Comparison of ENCODE assay signal across 9 mouse cellular contexts in genomic region chr6:31518338-31518698, GRCm38 (mm10). TPM values are rescaled to one million over a fixed set of nuclear protein-coding genes. Genes with fewer than 3 reads are reported as not detected.
A peak's percentile ranks its signal among the peaks of the same experiment; 100 is the strongest.
DNase-seq lines count a peak whose midpoint lies in the region; ATAC-seq and TF ChIP-seq lines count a peak whose summit lies in the region.
"Had no signal": no experiment of that assay in that cellular context is flagged by ENCODE, and none has a peak within 500 bp of the region (broad histone marks: within the 10 kb centered on the region; RNA-seq: fewer than 3 reads in every experiment).

No protein-coding gene starts in this region.

- no peaks in the 10 kb centered on the region for H3K27me3 ChIP-seq in liver, adult 2 months (ENCODE audit: control insufficient read depth, insufficient read depth, low read length)
- H3K27me3 ChIP-seq in liver, embryonic 13.5 days: no peaks in the 10 kb centered on the region
- H3K27me3 ChIP-seq in stomach, embryonic 16.5 days (ENCODE audit: control insufficient read depth, insufficient read depth, low read length): no peaks in the 10 kb centered on the region
- H3K27me3 ChIP-seq in limb, embryonic 10.5 days (ENCODE audit: low read depth, poor library complexity, severe bottlenecking): no peaks in the 10 kb centered on the region

- no peaks in the 10 kb centered on the region for H3K79me2 ChIP-seq in liver, adult 2 months (ENCODE audit: control insufficient read depth, insufficient read depth, low read length)

- H3K27ac ChIP-seq in liver, adult 2 months (replicated peaks; ENCODE audit: insufficient read depth, low read depth, low read length): peak overlapping the region; percentile 71
- peak overlapping the region; percentile 75 for H3K27ac ChIP-seq in liver, embryonic 13.5 days
- 0 out of 2 replicates have a peak overlapping the region, but pooled peaks have one; percentile 40 for H3K27ac ChIP-seq in stomach, embryonic 16.5 days (ENCODE audit: low read length)
- no peak overlapping the region for H3K27ac ChIP-seq in limb, embryonic 10.5 days

- peaks cover 16% of the 10 kb centered on the region for H3K4me1 ChIP-seq in liver, adult 2 months (ENCODE audit: control insufficient read depth, insufficient read depth, low read length)
- peaks cover 41% of the 10 kb centered on the region for H3K4me1 ChIP-seq in liver, embryonic 13.5 days (replicated peaks)
- peaks cover 10% of the 10 kb centered on the region for H3K4me1 ChIP-seq in stomach, embryonic 16.5 days (ENCODE audit: control insufficient read depth, insufficient read depth, low read length)
- peaks cover 14% of the 10 kb centered on the region for H3K4me1 ChIP-seq in limb, embryonic 10.5 days

- no peak for ATAC-seq in liver, embryonic 13.5 days (ENCODE audit: low read depth)
- ATAC-seq in stomach, embryonic 16.5 days (ENCODE audit: insufficient read depth, low FRiP score): peak; percentile 33; the same call in 1 of the 2 replicates
- ATAC-seq in inflammation-experienced regulatory T-cells, adult 6 months: no peak
- ATAC-seq: activated CD4-positive, CD25-positive, alpha-beta regulatory T cell, adult 4 months had no signal

- no peak for TF ChIP-seq POLR2A in liver, adult 2 months (IDR thresholded peaks at IDR 0.05; ENCODE audit: extremely low read depth, insufficient read depth, low read length)

- TF ChIP-seq CTCF in liver, adult 2 months (IDR thresholded peaks at IDR 0.05; ENCODE audit: low read depth, low read length): no peak

- no peaks in the 10 kb centered on the region for H3K9me3 ChIP-seq in liver, embryonic 13.5 days (replicated peaks)
- H3K9me3 ChIP-seq in stomach, embryonic 16.5 days (replicated peaks; ENCODE audit: control insufficient read depth, low read length): no peaks in the 10 kb centered on the region
- no peaks in the 10 kb centered on the region for H3K9me3 ChIP-seq in limb, embryonic 10.5 days (replicated peaks)

- peaks cover 6% of the 10 kb centered on the region for H3K36me3 ChIP-seq in liver, adult 2 months (ENCODE audit: control insufficient read depth, insufficient read depth, low read length)
- H3K36me3 ChIP-seq in liver, embryonic 13.5 days: peaks cover 29% of the 10 kb centered on the region
- no peaks in the 10 kb centered on the region for H3K36me3 ChIP-seq in stomach, embryonic 16.5 days (ENCODE audit: control insufficient read depth, insufficient read depth, low read length)
- H3K36me3 ChIP-seq in limb, embryonic 10.5 days: peaks cover 4% of the 10 kb centered on the region; the same call in 1 of the 2 replicates

- H3K9ac ChIP-seq in liver, adult 2 months (ENCODE audit: low read depth, low read length): 0 out of 2 replicates have a peak overlapping the region, but pooled peaks have one; percentile 15
- H3K9ac ChIP-seq in liver, embryonic 13.5 days: 0 out of 2 replicates have a peak overlapping the region, but pooled peaks have one; percentile 18
- H3K9ac ChIP-seq in stomach, embryonic 16.5 days (ENCODE audit: low read length): no peak overlapping the region

- WGBS in liver, adult 2 months: 6% methylated on average over 2 of the region's 2 CpGs
- 67% methylated on average over 2 of the region's 2 CpGs for WGBS in liver, embryonic 13.5 days (ENCODE audit: insufficient replicate concordance)
- 42% methylated on average over 2 of the region's 2 CpGs for WGBS in stomach, embryonic 16.5 days
- WGBS in limb, embryonic 10.5 days: 99% methylated on average over 2 of the region's 2 CpGs

- H3K4me3 ChIP-seq in liver, adult 2 months (ENCODE audit: insufficient read depth, low read depth, low read length): no peak overlapping the region
- H3K4me3 ChIP-seq in liver, embryonic 13.5 days (replicated peaks): no peak overlapping the region
- no peak overlapping the region for H3K4me3 ChIP-seq in stomach, embryonic 16.5 days (replicated peaks; ENCODE audit: low read length)
- H3K4me3 ChIP-seq in limb, embryonic 10.5 days: no peak overlapping the region

- H3K4me2 ChIP-seq in liver, embryonic 13.5 days: no peak overlapping the region
- no peak overlapping the region for H3K4me2 ChIP-seq in stomach, embryonic 16.5 days (ENCODE audit: low read depth, low read length)

- DNase-seq in liver, adult 2 months (ENCODE audit: extremely low read depth, low read depth, low spot score): no peak
- no peak for DNase-seq in liver
- DNase-seq in heart, adult 18-20 months: peak; percentile 53 to 69
- DNase-seq in liver, embryonic 13.5 days: no peak
- DNase-seq in c-Kit-positive CD71-positive TER-119-positive erythroid progenitor cells, embryonic 14.5 days (ENCODE audit: low spot score): no peak
- no peak for DNase-seq in limb, embryonic 10.5 days (ENCODE audit: low spot score)

RNA-seq across cellular contexts. Expression of gene Podxl, which starts 45.5 kb away (rescaled TPM):
- total RNA-seq in liver, adult 2 months (2014; rRNA removed): 3.0 and 3.6 TPM in 2 replicates
- polyA plus RNA-seq in liver, adult 2 months (2012; rRNA removed): 2.1 and 2.4 TPM in 2 replicates
- total RNA-seq in heart, adult 18-20 months (2021): 10 to 100 TPM; 54.1 to 56.9 TPM
- polyA plus RNA-seq in liver, embryonic 13.5 days (2015; fragmentation: Nextera tagmentation; extraction: Ambion mirVana): 10.9 and 13.5 TPM in 2 replicates
- 17.0 and 18.5 TPM in 2 replicates for polyA plus RNA-seq in stomach, embryonic 16.5 days (2015; fragmentation: Nextera tagmentation; extraction: Ambion mirVana)
- under 1 TPM; 0.06 to 0.38 (median 0.11) TPM for polyA plus RNA-seq in inflammation-experienced regulatory T-cells, adult 6 months (2017; shearing (Covaris generic))
- 12.1 and 14.0 TPM in 2 replicates for polyA plus RNA-seq in limb, embryonic 10.5 days (2016; fragmentation: Nextera tagmentation; extraction: Ambion mirVana)
- polyA plus RNA-seq: activated CD4-positive, CD25-positive, alpha-beta regulatory T cell, adult 4 months had no signal

Comparison
In these comparisons a context has a peak if more than half of its experiments do, and no peak if none do; other contexts are left out.
1. DNase-seq: peak in heart, adult 18-20 months (2 of 2); none in liver, adult 2 months (single experiment), liver (single experiment), liver, embryonic 13.5 days (single experiment), c-Kit-positive CD71-positive TER-119-positive erythroid progenitor cells, embryonic 14.5 days (single experiment) and limb, embryonic 10.5 days (single experiment).